Mouse (Mus musculus): Measurements from ENCODE around the gene AY074887. TPM values are rescaled to one million over a fixed set of nuclear protein-coding genes. Genes with fewer than 3 reads are reported as not detected.

Gene AY074887
- polyA plus RNA-seq, 1 experiment from 2014 or later, result 1.0 TPM

GRCm38 (mm10) chr9:54949465-54949864 is 1.3 kb downstream of the AY074887 start:
- Histone ChIP-seq H3K4me3 (no peak overlapping the region), H3K4me2 (replicated peaks) (no peak overlapping the region), H3K36me3 (peaks cover 22% of the 10 kb centered on the region), H3K4me1 (peaks cover 20% of the 10 kb centered on the region), H3K9ac (replicated peaks) (no peak overlapping the region), H3K27me3 (no peaks in the 10 kb centered on the region), H3K27ac (replicated peaks) (no peak overlapping the region), H3K9me3 (no peaks in the 10 kb centered on the region)
- ATAC-seq (replicated peaks), result no peak

- H3K4me1 ChIP-seq, result peaks cover 2% of the 10 kb centered on the region
- H3K9me3 ChIP-seq, result no peaks in the 10 kb centered on the region
- no peak overlapping the region for H3K9ac ChIP-seq (replicated peaks)
- 59% methylated on average over 16 of the region's 16 CpGs for WGBS
- no peaks in the 10 kb centered on the region for H3K27me3 ChIP-seq
- no peak overlapping the region for H3K27ac ChIP-seq (replicated peaks)
- ATAC-seq (replicated peaks), result no peak
- no peaks in the 10 kb centered on the region for H3K36me3 ChIP-seq
- H3K4me2 ChIP-seq (replicated peaks), result no peak overlapping the region
- H3K4me3 ChIP-seq, result no peak overlapping the region
Observed at GRCm38 (mm10) chr9:54946256-54946655, 4.5 kb downstream of the AY074887 start.

DNA sequence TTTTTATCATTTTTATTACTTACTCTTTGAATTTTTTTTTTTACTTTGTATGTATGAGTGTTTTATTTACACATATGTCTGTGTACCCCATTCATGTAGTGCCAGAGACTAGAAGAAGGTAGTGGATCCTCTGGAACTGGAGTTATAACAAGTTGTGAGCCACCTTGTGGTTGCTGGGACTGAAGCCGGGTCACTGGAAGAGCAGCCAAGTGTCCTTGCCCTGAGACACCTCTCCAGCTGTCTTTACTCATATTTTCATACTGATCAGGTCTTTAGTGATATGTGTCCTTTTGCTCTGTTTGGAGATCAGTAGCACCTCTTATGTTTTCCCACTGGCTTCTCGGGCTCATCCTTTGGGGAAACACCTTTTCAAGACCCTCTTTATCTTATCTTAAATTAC is 6.3 kb downstream of the AY074887 start:
- H3K9ac ChIP-seq (replicated peaks), result no peak overlapping the region
- H3K9me3 ChIP-seq, result no peaks in the 10 kb centered on the region
- no peak overlapping the region for H3K4me3 ChIP-seq
- no peak overlapping the region for H3K27ac ChIP-seq (replicated peaks)
- H3K4me1 ChIP-seq, result no peaks in the 10 kb centered on the region
- no peak for ATAC-seq (replicated peaks)
- no peaks in the 10 kb centered on the region for H3K36me3 ChIP-seq
- no peaks in the 10 kb centered on the region for H3K27me3 ChIP-seq
- WGBS, result 81% methylated on average over 2 of the region's 2 CpGs
- no peak overlapping the region for H3K4me2 ChIP-seq (replicated peaks)

- 93% methylated on average over 4 of the region's 4 CpGs for WGBS
Observed at GRCm38 (mm10) chr9:54942071-54942470, 8.7 kb downstream of the AY074887 start.

GRCm38 (mm10) chr9:54932379-54932778 is 18.4 kb downstream of the AY074887 start:
- Histone ChIP-seq H3K27ac (replicated peaks) (no peak overlapping the region), H3K4me3 (no peak overlapping the region), H3K9me3 (no peaks in the 10 kb centered on the region), H3K27me3 (no peaks in the 10 kb centered on the region), H3K4me1 (no peaks in the 10 kb centered on the region), H3K4me2 (replicated peaks) (no peak overlapping the region), H3K9ac (replicated peaks) (no peak overlapping the region), H3K36me3 (no peaks in the 10 kb centered on the region)
- ATAC-seq (replicated peaks), result no peak
- WGBS, result 74% methylated on average over 2 of the region's 2 CpGs

More at GRCm38 (mm10) chr9:54942071-54942470, 8.7 kb downstream of the AY074887 start:
- no peaks in the 10 kb centered on the region for H3K27me3 ChIP-seq
- H3K9me3 ChIP-seq, result no peaks in the 10 kb centered on the region
- no peaks in the 10 kb centered on the region for H3K4me1 ChIP-seq
- no peak for ATAC-seq (replicated peaks)
- H3K36me3 ChIP-seq, result no peaks in the 10 kb centered on the region
- H3K9ac ChIP-seq (replicated peaks), result no peak overlapping the region
- H3K27ac ChIP-seq (replicated peaks), result no peak overlapping the region
- no peak overlapping the region for H3K4me3 ChIP-seq
- H3K4me2 ChIP-seq (replicated peaks), result no peak overlapping the region

- Histone ChIP-seq H3K27me3 (no peaks in the 10 kb centered on the region), H3K9ac (replicated peaks) (no peak overlapping the region), H3K9me3 (no peaks in the 10 kb centered on the region), H3K4me1 (no peaks in the 10 kb centered on the region), H3K27ac (replicated peaks) (no peak overlapping the region), H3K4me2 (replicated peaks) (no peak overlapping the region), H3K36me3 (no peaks in the 10 kb centered on the region), H3K4me3 (no peak overlapping the region)
- no peak for ATAC-seq (replicated peaks)
- WGBS, result 10% methylated on average over 1 of the region's 1 CpGs
Observed at GRCm38 (mm10) chr9:54931765-54932164, 19.0 kb downstream of the AY074887 start.

DNA sequence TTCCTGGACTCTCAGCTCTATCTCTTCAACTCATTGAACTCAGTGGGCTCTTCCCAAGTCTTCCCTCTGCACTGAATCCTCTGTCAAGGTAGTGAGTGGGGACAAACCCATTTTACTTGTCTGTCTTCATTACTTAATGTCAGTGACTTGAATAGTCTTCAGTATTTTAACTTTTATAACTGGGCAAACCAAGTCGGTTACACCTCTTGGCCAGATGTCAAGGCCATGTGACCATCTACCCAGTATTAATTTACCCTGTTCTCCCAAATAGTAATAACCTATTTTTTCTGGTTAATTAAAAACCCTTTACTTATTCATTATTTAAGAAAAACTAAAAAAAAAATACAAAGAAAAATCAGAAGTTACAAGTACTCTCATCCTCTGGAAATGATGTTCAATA is 20.1 kb downstream of the AY074887 start:
- H3K27ac ChIP-seq (replicated peaks), result no peak overlapping the region
- no peak for ATAC-seq (replicated peaks)
- no peak overlapping the region for H3K4me2 ChIP-seq (replicated peaks)
- H3K4me3 ChIP-seq, result no peak overlapping the region
- no peaks in the 10 kb centered on the region for H3K9me3 ChIP-seq
- H3K27me3 ChIP-seq, result no peaks in the 10 kb centered on the region
- no peaks in the 10 kb centered on the region for H3K36me3 ChIP-seq
- no peak overlapping the region for H3K9ac ChIP-seq (replicated peaks)
- 89% methylated on average over 1 of the region's 1 CpGs for WGBS
- H3K4me1 ChIP-seq, result no peaks in the 10 kb centered on the region

- 59% methylated on average over 4 of the region's 4 CpGs for WGBS
- H3K4me2 ChIP-seq (replicated peaks), result no peak overlapping the region
- no peak for ATAC-seq (replicated peaks)
- no peaks in the 10 kb centered on the region for H3K27me3 ChIP-seq
- H3K9ac ChIP-seq (replicated peaks), result no peak overlapping the region
- peaks cover 8% of the 10 kb centered on the region for H3K4me1 ChIP-seq
- H3K27ac ChIP-seq (replicated peaks), result no peak overlapping the region
- 0 out of 2 replicates have a peak, but pooled peaks cover 4% of the 10 kb centered on the region for H3K36me3 ChIP-seq
- H3K9me3 ChIP-seq, result no peaks in the 10 kb centered on the region
- no peak overlapping the region for H3K4me3 ChIP-seq
Observed at GRCm38 (mm10) chr9:54919946-54920345, 30.9 kb downstream of the AY074887 start.

- 0 out of 2 replicates have a peak, but pooled peaks cover 4% of the 10 kb centered on the region for H3K36me3 ChIP-seq
- H3K4me2 ChIP-seq (replicated peaks), result no peak overlapping the region
- H3K4me1 ChIP-seq, result peaks cover 8% of the 10 kb centered on the region
- no peaks in the 10 kb centered on the region for H3K27me3 ChIP-seq
- 95% methylated on average over 5 of the region's 5 CpGs for WGBS
- H3K27ac ChIP-seq (replicated peaks), result no peak overlapping the region
- no peak overlapping the region for H3K9ac ChIP-seq (replicated peaks)
- no peak for ATAC-seq (replicated peaks)
- H3K9me3 ChIP-seq, result no peaks in the 10 kb centered on the region
- H3K4me3 ChIP-seq, result no peak overlapping the region
Observed at GRCm38 (mm10) chr9:54918781-54919180, 32.0 kb downstream of the AY074887 start.

DNA sequence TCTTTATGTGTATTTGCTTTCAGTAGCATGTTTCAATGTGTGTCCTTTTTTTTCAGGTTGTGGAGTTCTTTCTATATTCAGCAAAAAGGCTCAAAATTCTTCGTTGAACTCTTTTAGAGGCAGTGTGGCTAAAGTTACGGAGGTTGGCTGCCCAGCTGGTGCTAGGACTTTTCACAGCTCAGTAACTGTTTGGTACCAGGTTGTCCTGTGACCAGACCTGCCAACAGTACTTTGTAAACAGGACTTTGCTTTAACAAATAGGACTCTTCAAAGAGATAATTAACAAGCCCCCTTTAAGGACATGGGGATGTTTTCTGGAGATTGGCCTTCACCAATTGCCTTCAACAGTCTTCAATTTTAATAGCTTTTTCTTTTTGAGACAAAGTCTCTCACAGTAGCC is 32.6 kb downstream of the AY074887 start:
- Histone ChIP-seq H3K27ac (replicated peaks) (no peak overlapping the region), H3K4me3 (no peak overlapping the region), H3K9me3 (no peaks in the 10 kb centered on the region), H3K4me1 (peaks cover 8% of the 10 kb centered on the region), H3K36me3 (0 out of 2 replicates have a peak, but pooled peaks cover 6% of the 10 kb centered on the region), H3K27me3 (no peaks in the 10 kb centered on the region), H3K9ac (replicated peaks) (no peak overlapping the region), H3K4me2 (replicated peaks) (no peak overlapping the region)
- WGBS, result 74% methylated on average over 2 of the region's 2 CpGs
- ATAC-seq (replicated peaks), result no peak

GRCm38 (mm10) chr9:54917010-54917677 is 33.7 kb downstream of the AY074887 start, which contains the start of gene Hykk:
TSS of gene Hykk (plus strand) at chr9:54917283.
- 1% methylated on average over 34 of the region's 34 CpGs for WGBS
- peak within 1 kb of the TSS; percentile 62 for H3K4me3 ChIP-seq
- no peaks in the 10 kb centered on the region for H3K27me3 ChIP-seq
- H3K9ac ChIP-seq (replicated peaks), result peak within 1 kb of the TSS; percentile 61
- 0 out of 2 replicates have a peak within 1 kb of the TSS, but pooled peaks have one; percentile 6 for H3K27ac ChIP-seq (replicated peaks)
- H3K4me2 ChIP-seq (replicated peaks), result peak within 1 kb of the TSS; percentile 90
- H3K4me1 ChIP-seq, result peaks cover 8% of the 10 kb centered on the region
- H3K9me3 ChIP-seq, result no peaks in the 10 kb centered on the region
- peak; percentile 99 for ATAC-seq (replicated peaks)
- H3K36me3 ChIP-seq, result peaks cover 7% of the 10 kb centered on the region; the same call in 1 of the 2 replicates

DNA sequence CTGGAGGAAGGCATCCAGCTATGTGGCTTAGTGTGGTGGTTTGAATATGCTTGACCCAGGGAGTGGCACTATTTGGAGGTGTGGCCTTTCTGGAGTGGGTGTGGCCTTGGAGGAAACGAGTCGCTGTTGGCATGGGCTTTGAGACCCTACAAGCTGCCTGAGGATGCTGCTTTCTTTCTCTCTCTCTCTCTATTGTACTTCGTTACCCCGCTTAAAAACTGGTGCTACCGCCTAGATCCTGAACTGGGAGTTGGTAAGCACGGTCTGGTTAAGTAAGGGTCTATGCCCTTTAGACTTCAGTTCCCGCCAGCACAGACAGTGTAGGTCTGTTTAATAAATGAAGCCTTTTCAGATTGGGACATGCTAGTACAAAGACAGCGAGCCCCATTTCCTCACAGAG is 34.4 kb downstream of the AY074887 start:
- Histone ChIP-seq H3K9ac (replicated peaks) (no peak overlapping the region), H3K27me3 (no peaks in the 10 kb centered on the region), H3K27ac (replicated peaks) (no peak overlapping the region), H3K4me3 (peak overlapping the region; percentile 62), H3K4me1 (peaks cover 8% of the 10 kb centered on the region), H3K9me3 (no peaks in the 10 kb centered on the region), H3K4me2 (replicated peaks) (peak overlapping the region; percentile 90), H3K36me3 (peaks cover 13% of the 10 kb centered on the region; the same call in 1 of the 2 replicates)
- ATAC-seq (replicated peaks), result peak; percentile 20; the same call in 1 of the 2 replicates
- 72% methylated on average over 8 of the region's 8 CpGs for WGBS

DNA sequence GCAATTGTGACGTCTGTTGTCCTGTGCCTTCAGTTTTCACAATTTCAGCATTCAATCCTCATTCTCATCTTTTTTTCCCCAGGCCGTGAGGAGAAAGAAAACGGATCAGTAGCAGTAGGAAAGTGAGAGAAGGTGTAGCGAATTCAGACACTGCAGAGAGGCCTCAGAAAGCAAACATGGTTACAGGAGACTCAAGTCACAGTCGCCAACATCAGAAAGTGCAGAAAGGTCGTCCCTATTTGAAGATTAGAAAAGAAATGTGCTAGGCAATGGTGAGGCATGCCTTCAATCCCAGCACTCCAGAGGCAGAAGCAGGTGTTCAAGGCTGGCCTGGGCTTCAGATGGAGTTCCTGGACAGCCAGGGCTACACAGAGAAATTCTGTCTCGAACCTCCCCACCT is 35.2 kb downstream of the AY074887 start:
- Histone ChIP-seq H3K9ac (replicated peaks) (no peak overlapping the region), H3K4me2 (replicated peaks) (no peak overlapping the region), H3K9me3 (no peaks in the 10 kb centered on the region), H3K27ac (replicated peaks) (no peak overlapping the region), H3K36me3 (peaks cover 14% of the 10 kb centered on the region; the same call in 1 of the 2 replicates), H3K27me3 (no peaks in the 10 kb centered on the region), H3K4me3 (no peak overlapping the region), H3K4me1 (peaks cover 8% of the 10 kb centered on the region)
- no peak for ATAC-seq (replicated peaks)
- WGBS, result 72% methylated on average over 7 of the region's 7 CpGs

Measured in forebrain, embryonic 15.5 days (tissue).